Mouse (Mus musculus): ENCODE data around the gene P2rx3. TPM values are rescaled to one million over a fixed set of nuclear protein-coding genes. Genes with fewer than 3 reads are reported as not detected.

P2rx3 gene
- polyA plus RNA-seq, 1 experiment, result 0.54 TPM

DNA sequence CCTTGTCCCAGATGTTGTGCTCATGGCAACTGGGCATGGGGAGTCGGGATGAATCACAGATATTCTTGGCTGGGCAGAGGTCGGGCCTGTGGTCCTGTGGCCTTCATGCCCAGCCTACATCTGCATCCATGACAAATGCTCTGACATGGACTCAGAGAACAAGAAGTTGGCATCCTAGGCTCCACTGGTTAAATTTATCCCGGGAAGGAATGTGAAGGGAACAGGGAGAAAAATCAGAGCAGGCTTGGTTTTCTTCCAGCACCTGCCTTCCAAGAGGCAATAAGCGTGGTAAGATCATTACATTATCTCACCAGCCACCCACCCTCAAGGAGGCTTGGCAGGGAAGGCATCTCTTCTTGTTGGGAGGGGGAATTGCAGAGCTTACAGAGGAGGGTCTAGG is 32.9 kb downstream of the P2rx3 start:
- Histone ChIP-seq H3K36me3 (ENCODE audit: control insufficient read depth, insufficient read depth, low read length) (no peaks in the 10 kb centered on the region), H3K27me3 (ENCODE audit: control insufficient read depth, insufficient read depth, low read length) (no peaks in the 10 kb centered on the region), H3K4me1 (replicated peaks; ENCODE audit: control insufficient read depth, insufficient read depth, low read length) (no peaks in the 10 kb centered on the region), H3K27ac (ENCODE audit: control insufficient read depth, insufficient read depth, low read length) (no peak overlapping the region), H3K4me3 (ENCODE audit: control insufficient read depth, insufficient read depth, low read length) (no peak overlapping the region)
- no peak for TF ChIP-seq CTCF (IDR thresholded peaks at IDR 0.05; ENCODE audit: borderline replicate concordance, control insufficient read depth, extremely low read depth, insufficient read depth, low read length, poor library complexity)
- TF ChIP-seq POLR2A (IDR thresholded peaks at IDR 0.05; ENCODE audit: control insufficient read depth, extremely low read depth, insufficient read depth, low read length, poor library complexity), result no peak
- WGBS, result 94% methylated on average over 4 of the region's 4 CpGs
- DNase-seq, result no peak

DNA sequence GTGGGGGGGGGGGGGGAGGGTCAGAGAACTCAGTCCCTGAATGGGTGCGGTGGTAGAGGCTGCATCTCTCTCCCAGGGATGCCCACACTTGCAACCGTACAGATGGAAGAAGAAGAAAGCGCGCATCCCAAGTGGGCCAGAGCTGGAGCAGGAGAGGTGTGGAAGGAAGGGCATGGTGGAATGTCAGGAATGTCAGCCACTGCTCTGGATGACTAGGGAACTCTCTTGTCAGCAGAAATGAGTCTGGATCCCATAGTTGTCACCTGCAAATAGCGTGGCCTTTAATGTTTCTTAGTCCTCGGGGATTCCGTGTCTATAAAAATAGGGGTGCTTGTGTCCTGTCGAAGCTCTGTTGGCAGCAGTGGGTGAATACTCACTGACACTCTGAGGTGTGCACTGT is 34.7 kb downstream of the P2rx3 start:
- Histone ChIP-seq H3K4me1 (replicated peaks; ENCODE audit: control insufficient read depth, insufficient read depth, low read length) (no peaks in the 10 kb centered on the region), H3K36me3 (ENCODE audit: control insufficient read depth, insufficient read depth, low read length) (no peaks in the 10 kb centered on the region), H3K4me3 (ENCODE audit: control insufficient read depth, insufficient read depth, low read length) (no peak overlapping the region), H3K27ac (ENCODE audit: control insufficient read depth, insufficient read depth, low read length) (no peak overlapping the region), H3K27me3 (ENCODE audit: control insufficient read depth, insufficient read depth, low read length) (no peaks in the 10 kb centered on the region)
- no peak for DNase-seq
- TF ChIP-seq POLR2A (IDR thresholded peaks at IDR 0.05; ENCODE audit: control insufficient read depth, extremely low read depth, insufficient read depth, low read length, poor library complexity) (no peak), CTCF (IDR thresholded peaks at IDR 0.05; ENCODE audit: borderline replicate concordance, control insufficient read depth, extremely low read depth, insufficient read depth, low read length, poor library complexity) (no peak)
- 98% methylated on average over 8 of the region's 8 CpGs for WGBS

DNA sequence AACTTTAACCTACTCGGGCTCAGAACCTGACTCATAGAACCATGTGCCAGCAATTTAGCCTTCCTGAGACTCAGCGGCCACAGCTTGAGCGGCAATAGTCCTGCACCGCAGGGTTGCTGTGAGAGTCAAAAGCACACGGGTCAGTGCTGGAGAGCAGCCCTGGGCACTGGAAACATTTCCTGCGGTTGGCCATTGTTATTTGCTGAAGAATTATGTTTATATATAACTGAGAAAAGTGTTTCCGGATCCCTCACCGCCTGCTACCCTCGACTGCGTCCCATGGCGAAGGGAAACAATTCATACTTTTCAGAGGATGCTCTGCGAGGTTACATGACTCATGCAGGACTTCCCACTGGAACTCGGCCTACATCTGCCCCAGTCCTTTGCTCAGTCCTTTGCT is 35.8 kb downstream of the P2rx3 start:
- no peak for DNase-seq
- TF ChIP-seq CTCF (IDR thresholded peaks at IDR 0.05; ENCODE audit: borderline replicate concordance, control insufficient read depth, extremely low read depth, insufficient read depth, low read length, poor library complexity) (no peak), POLR2A (IDR thresholded peaks at IDR 0.05; ENCODE audit: control insufficient read depth, extremely low read depth, insufficient read depth, low read length, poor library complexity) (no peak)
- 90% methylated on average over 13 of the region's 13 CpGs for WGBS
- H3K27me3 ChIP-seq (ENCODE audit: control insufficient read depth, insufficient read depth, low read length), result no peaks in the 10 kb centered on the region
- no peak overlapping the region for H3K4me3 ChIP-seq (ENCODE audit: control insufficient read depth, insufficient read depth, low read length)
- no peaks in the 10 kb centered on the region for H3K36me3 ChIP-seq (ENCODE audit: control insufficient read depth, insufficient read depth, low read length)
- H3K4me1 ChIP-seq (replicated peaks; ENCODE audit: control insufficient read depth, insufficient read depth, low read length), result no peaks in the 10 kb centered on the region
- no peak overlapping the region for H3K27ac ChIP-seq (ENCODE audit: control insufficient read depth, insufficient read depth, low read length)

DNA sequence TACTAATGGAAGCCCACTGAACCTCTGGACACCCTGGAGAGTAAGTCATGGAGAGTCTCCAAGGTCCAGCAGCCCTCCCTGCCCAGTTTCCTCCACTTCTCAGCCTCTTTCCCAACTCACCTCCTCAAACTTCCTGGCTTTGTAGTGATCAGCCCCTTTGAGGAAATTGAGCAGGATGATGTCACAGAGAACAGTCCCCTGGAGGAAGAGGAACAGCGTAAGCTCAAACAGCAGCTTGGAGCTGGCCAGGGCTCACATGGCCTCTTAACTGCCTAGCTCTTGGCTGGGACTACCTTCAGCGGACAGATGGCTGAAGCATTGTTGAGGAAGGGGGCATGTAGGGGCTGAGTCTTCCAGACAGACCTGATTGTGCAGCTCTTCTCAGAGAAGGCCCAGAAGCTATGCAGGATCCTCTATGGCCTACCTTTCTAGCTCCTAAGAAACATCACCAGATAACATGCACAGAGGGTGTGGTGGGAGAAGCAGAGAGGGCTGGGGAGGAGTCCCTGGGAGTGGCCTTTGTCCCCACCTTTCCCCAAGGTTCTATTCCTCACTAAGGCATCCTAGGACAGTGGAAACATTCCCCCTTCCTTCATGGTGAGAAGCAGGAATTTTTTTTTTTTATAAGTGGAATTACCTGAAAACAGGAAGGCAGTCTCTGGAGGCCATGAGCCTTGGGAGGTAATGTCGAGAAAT is 37.6 kb downstream of the P2rx3 start:
- 80% methylated on average over 3 of the region's 3 CpGs for WGBS
- H3K4me1 ChIP-seq (replicated peaks; ENCODE audit: control insufficient read depth, insufficient read depth, low read length), result no peaks in the 10 kb centered on the region
- TF ChIP-seq POLR2A (IDR thresholded peaks at IDR 0.05; ENCODE audit: control insufficient read depth, extremely low read depth, insufficient read depth, low read length, poor library complexity), result no peak
- no peak for TF ChIP-seq CTCF (IDR thresholded peaks at IDR 0.05; ENCODE audit: borderline replicate concordance, control insufficient read depth, extremely low read depth, insufficient read depth, low read length, poor library complexity)
- DNase-seq, result no peak
- H3K36me3 ChIP-seq (ENCODE audit: control insufficient read depth, insufficient read depth, low read length), result no peaks in the 10 kb centered on the region
- no peaks in the 10 kb centered on the region for H3K27me3 ChIP-seq (ENCODE audit: control insufficient read depth, insufficient read depth, low read length)
- H3K4me3 ChIP-seq (ENCODE audit: control insufficient read depth, insufficient read depth, low read length), result no peak overlapping the region
- H3K27ac ChIP-seq (ENCODE audit: control insufficient read depth, insufficient read depth, low read length), result no peak overlapping the region

DNA sequence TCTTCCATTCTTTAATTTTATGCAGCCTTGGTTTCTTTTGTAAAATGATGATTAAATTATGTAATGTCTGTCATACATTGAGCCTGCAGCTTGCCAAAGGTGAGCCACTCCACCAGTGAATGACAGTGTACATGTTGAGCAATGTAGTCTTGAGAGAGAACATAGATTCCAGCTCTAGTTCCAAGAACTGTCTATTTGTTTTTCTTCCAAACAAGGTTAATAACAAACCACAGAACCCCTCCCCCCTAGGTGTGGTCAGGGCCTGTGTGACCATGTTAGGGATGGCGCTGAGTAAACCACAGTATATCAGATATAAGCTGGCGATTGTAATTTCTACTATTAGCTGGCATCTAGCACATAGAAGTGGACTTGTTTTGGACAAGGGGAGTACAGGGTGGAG is 40.9 kb downstream of the P2rx3 start:
- Histone ChIP-seq H3K4me3 (ENCODE audit: control insufficient read depth, insufficient read depth, low read length) (no peak overlapping the region), H3K4me1 (replicated peaks; ENCODE audit: control insufficient read depth, insufficient read depth, low read length) (no peaks in the 10 kb centered on the region), H3K27ac (ENCODE audit: control insufficient read depth, insufficient read depth, low read length) (no peak overlapping the region), H3K27me3 (ENCODE audit: control insufficient read depth, insufficient read depth, low read length) (no peaks in the 10 kb centered on the region), H3K36me3 (ENCODE audit: control insufficient read depth, insufficient read depth, low read length) (no peaks in the 10 kb centered on the region)
- TF ChIP-seq POLR2A (IDR thresholded peaks at IDR 0.05; ENCODE audit: control insufficient read depth, extremely low read depth, insufficient read depth, low read length, poor library complexity), result no peak
- TF ChIP-seq CTCF (IDR thresholded peaks at IDR 0.05; ENCODE audit: borderline replicate concordance, control insufficient read depth, extremely low read depth, insufficient read depth, low read length, poor library complexity), result no peak
- 38% methylated on average over 2 of the region's 2 CpGs for WGBS
- DNase-seq, result no peak

DNA sequence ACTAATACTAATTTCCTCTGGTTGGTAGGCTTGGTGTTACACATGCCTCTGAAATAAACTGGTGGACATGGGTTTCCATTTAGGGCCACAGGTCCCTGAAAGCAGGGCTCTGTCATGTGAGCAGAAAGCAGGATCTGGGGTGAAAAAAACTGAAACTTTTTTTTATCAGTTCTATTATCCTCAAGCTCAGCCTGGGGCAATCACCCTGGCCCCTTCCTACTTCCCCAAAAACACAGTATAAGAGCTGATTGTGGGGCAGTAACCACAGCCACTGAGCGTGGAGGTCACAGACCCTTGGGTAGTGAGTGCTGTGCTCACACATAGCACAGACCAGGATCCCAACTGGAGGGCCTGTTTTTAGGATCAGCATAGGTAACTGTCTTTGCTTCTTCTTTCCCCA is 49.3 kb downstream of the P2rx3 start, which contains the start of gene Prg3:
Gene Prg3 (plus strand): TSS at position 286 of the 400 bp plus-strand sequence.
- no peaks in the 10 kb centered on the region for H3K4me1 ChIP-seq (replicated peaks; ENCODE audit: control insufficient read depth, insufficient read depth, low read length)
- no peaks in the 10 kb centered on the region for H3K27me3 ChIP-seq (ENCODE audit: control insufficient read depth, insufficient read depth, low read length)
- no peaks in the 10 kb centered on the region for H3K36me3 ChIP-seq (ENCODE audit: control insufficient read depth, insufficient read depth, low read length)
- H3K4me3 ChIP-seq (ENCODE audit: control insufficient read depth, insufficient read depth, low read length), result no peak within 1 kb of the TSS
- DNase-seq, result no peak
- no peak within 1 kb of the TSS for H3K27ac ChIP-seq (ENCODE audit: control insufficient read depth, insufficient read depth, low read length)
- no peak for TF ChIP-seq CTCF (IDR thresholded peaks at IDR 0.05; ENCODE audit: borderline replicate concordance, control insufficient read depth, extremely low read depth, insufficient read depth, low read length, poor library complexity)
- no peak for TF ChIP-seq POLR2A (IDR thresholded peaks at IDR 0.05; ENCODE audit: control insufficient read depth, extremely low read depth, insufficient read depth, low read length, poor library complexity)
- 45% methylated on average over 1 of the region's 1 CpGs for WGBS

DNA sequence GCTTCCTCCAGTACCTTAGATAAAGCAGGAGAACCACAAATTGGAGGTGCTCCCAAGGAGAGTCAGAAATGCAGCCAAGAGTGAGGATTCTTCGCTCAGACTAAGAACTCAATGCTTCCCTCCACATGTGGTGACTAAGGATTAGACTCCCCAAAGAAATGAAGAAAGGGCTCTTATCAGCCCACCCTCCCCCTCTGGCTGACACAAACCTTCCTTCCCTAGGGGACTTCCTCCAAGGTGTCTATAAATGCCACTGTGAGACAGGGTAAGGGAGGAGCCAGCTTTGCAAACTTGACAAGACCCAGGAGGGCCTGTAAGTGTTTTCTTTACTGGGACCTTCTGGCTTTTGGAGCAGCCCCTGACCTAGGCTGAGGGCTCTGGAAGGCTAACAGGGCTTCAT is 57.1 kb downstream of the P2rx3 start, which contains the start of gene Prg2:
Gene Prg2 (plus strand): TSS at position 274 of the 400 bp plus-strand sequence.
- Histone ChIP-seq H3K36me3 (ENCODE audit: control insufficient read depth, insufficient read depth, low read length) (no peaks in the 10 kb centered on the region), H3K4me3 (ENCODE audit: control insufficient read depth, insufficient read depth, low read length) (no peak within 1 kb of the TSS), H3K27ac (ENCODE audit: control insufficient read depth, insufficient read depth, low read length) (no peak within 1 kb of the TSS), H3K4me1 (replicated peaks; ENCODE audit: control insufficient read depth, insufficient read depth, low read length) (no peaks in the 10 kb centered on the region), H3K27me3 (ENCODE audit: control insufficient read depth, insufficient read depth, low read length) (no peaks in the 10 kb centered on the region)
- 81% methylated on average over 1 of the region's 1 CpGs for WGBS
- TF ChIP-seq POLR2A (IDR thresholded peaks at IDR 0.05; ENCODE audit: control insufficient read depth, extremely low read depth, insufficient read depth, low read length, poor library complexity), result no peak
- no peak for TF ChIP-seq CTCF (IDR thresholded peaks at IDR 0.05; ENCODE audit: borderline replicate concordance, control insufficient read depth, extremely low read depth, insufficient read depth, low read length, poor library complexity)
- no peak for DNase-seq

Data from thymus, adult 2 months (tissue).